1 mouse cellular context compared by ENCODE assay signal in genomic region chr15:98985240-98985981, GRCm38 (mm10).
TF ChIP-seq lines count a peak whose summit lies in the region.

No protein-coding gene starts in this region.

TF ChIP-seq in CH12.LX, 34 proteins besides CTCF, POLR2A, EP300 and RAD21:
- TF ChIP-seq RCOR1 (conservative IDR thresholded peaks at IDR 0.05; ENCODE audit: low read depth, low read length) (peak; percentile 69; the same call in 1 of the 2 replicates), ETS1 (conservative IDR thresholded peaks at IDR 0.05; ENCODE audit: low read depth, low read length) (peak; percentile 99), NRF1 (IDR thresholded peaks at IDR 0.05; ENCODE audit: low read depth, low read length) (peak; percentile 86), SIN3A (IDR thresholded peaks at IDR 0.05; ENCODE audit: low read length) (peak; percentile 99), ZC3H11A (IDR thresholded peaks at IDR 0.05; ENCODE audit: low read depth, low read length) (no peak), HCFC1 (IDR thresholded peaks at IDR 0.05; ENCODE audit: low read depth, low read length) (no peak; the same call in none of the 2 replicates), E2F4 (IDR thresholded peaks at IDR 0.05; ENCODE audit: insufficient replicate concordance, low read depth, low read length) (no peak), POLR2AphosphoS2 (IDR thresholded peaks at IDR 0.05; ENCODE audit: low read depth, low read length) (peak; percentile 58; the same call in 1 of the 2 replicates), BHLHE40 (IDR thresholded peaks at IDR 0.05; ENCODE audit: low read depth, low read length) (peak; percentile 98), GABPA (IDR thresholded peaks at IDR 0.05; ENCODE audit: insufficient replicate concordance, low read depth, low read length) (no peak), MXI1 (IDR thresholded peaks at IDR 0.05; ENCODE audit: low read depth, low read length) (peak; percentile 75), MAZ (IDR thresholded peaks at IDR 0.05; ENCODE audit: low read depth, low read length) (peak; percentile 0; the same call in 1 of the 2 replicates), SMC3 (IDR thresholded peaks at IDR 0.05; ENCODE audit: low read depth, low read length) (no peak; the same call in 1 of the 2 replicates), TCF12 (IDR thresholded peaks at IDR 0.05; ENCODE audit: low read depth, low read length) (peak; percentile 56), USF2 (conservative IDR thresholded peaks at IDR 0.05; ENCODE audit: low read depth, low read length) (no peak), MEF2A (IDR thresholded peaks at IDR 0.05; ENCODE audit: borderline replicate concordance, low read depth, low read length) (peak; percentile 76), TBP (conservative IDR thresholded peaks at IDR 0.05; ENCODE audit: low read depth, low read length) (peak; percentile 53; the same call in 1 of the 2 replicates), MAX (IDR thresholded peaks at IDR 0.05; ENCODE audit: low read length) (peak; percentile 75), ZKSCAN1 (IDR thresholded peaks at IDR 0.05; ENCODE audit: borderline replicate concordance, low read depth, low read length) (no peak), USF1 (IDR thresholded peaks at IDR 0.05; ENCODE audit: low read depth, low read length) (no peak), KAT2A (IDR thresholded peaks at IDR 0.05; ENCODE audit: insufficient replicate concordance, low read length) (0 out of 2 replicates have a peak, but pooled peaks have one; percentile 44), IRF4 (IDR thresholded peaks at IDR 0.05; ENCODE audit: low read depth, low read length) (peak; percentile 93), UBTF (IDR thresholded peaks at IDR 0.05; ENCODE audit: low read depth, low read length) (0 out of 2 replicates have a peak, but pooled peaks have one; percentile 38), MAFK (IDR thresholded peaks at IDR 0.05; ENCODE audit: insufficient replicate concordance, low read length) (peak; percentile 75), JUND (conservative IDR thresholded peaks at IDR 0.05; ENCODE audit: low read depth, low read length) (peak; percentile 89), JUN (IDR thresholded peaks at IDR 0.05; ENCODE audit: insufficient read depth, low read depth, low read length) (peak; percentile 71; the same call in 1 of the 2 replicates), ZMIZ1 (IDR thresholded peaks at IDR 0.05; ENCODE audit: low read depth, low read length) (peak; percentile 66; the same call in 1 of the 2 replicates), ELF1 (IDR thresholded peaks at IDR 0.05; ENCODE audit: low read depth, low read length) (peak; percentile 63), CHD2 (IDR thresholded peaks at IDR 0.05; ENCODE audit: low read length) (peak; percentile 42; the same call in 1 of the 2 replicates), ZNF384 (IDR thresholded peaks at IDR 0.05; ENCODE audit: low read depth, low read length) (no peak), MYC (IDR thresholded peaks at IDR 0.05; ENCODE audit: low read depth, low read length) (no peak; the same call in 1 of the 2 replicates), PAX5 (IDR thresholded peaks at IDR 0.05; ENCODE audit: low read length) (no peak), NELFE (IDR thresholded peaks at IDR 0.05; ENCODE audit: low read depth, low read length) (peak; percentile 64; the same call in 1 of the 2 replicates), CHD1 (IDR thresholded peaks at IDR 0.05; ENCODE audit: low read depth, low read length) (peak; percentile 81)
